ENCODE assay signal across 24 mouse cellular contexts in genomic region chr5:96682777-96683176, GRCm38 (mm10).
A peak's percentile ranks its signal among the peaks of the same experiment; 100 is the strongest.
DNase-seq lines count a peak whose midpoint lies in the region; ATAC-seq and TF ChIP-seq lines count a peak whose summit lies in the region.
"Had no signal": no experiment of that assay in that cellular context is flagged by ENCODE, and none has a peak within 500 bp of the region (broad histone marks: within the 10 kb centered on the region; RNA-seq: fewer than 3 reads in every experiment).

No protein-coding gene starts in this region.

- DNase-seq in heart, adult 11 months, result peak; percentile 29
- DNase-seq in heart, adult 2 months, result no peak
- DNase-seq in retina, embryonic 14.5 days (ENCODE audit: low spot score), result no peak
- no peak for DNase-seq in layer of hippocampus, adult 18-20 months (ENCODE audit: low spot score in 2 of 2)
- DNase-seq: adrenal gland, adult 8-10 months; adrenal gland, postnatal 25 days; cerebellum, adult 11-12 months; cerebellum, adult 8-10 months; cerebellum, postnatal 10 days; cerebellum, postnatal 36 days; embryo, embryonic 11 days; heart, adult 18-20 months; heart, postnatal 14 days; heart, postnatal 4 days had no signal

- H3K9ac ChIP-seq in heart, adult 2 months (ENCODE audit: low read depth, low read length), result no peak overlapping the region
- H3K9ac ChIP-seq: forebrain, embryonic 12.5 days; forebrain, embryonic 15.5 days; heart, embryonic 13.5 days; hindbrain, embryonic 14.5 days had no signal

- intact Hi-C loops in heart, adult 2 months (cut with DNase I), result loop anchor here (10.0 kb wide), 1 partner anchor 308 kb away; the partner anchor contains the start of gene Fras1

- H3K4me3 ChIP-seq in heart, adult 2 months, result no peak overlapping the region
- H3K4me3 ChIP-seq: erythroblast, embryonic 14.5 days; forebrain, embryonic 12.5 days; forebrain, embryonic 15.5 days; heart, embryonic 10.5 days; heart, embryonic 13.5 days had no signal

- TF ChIP-seq CTCF in heart, adult 2 months (IDR thresholded peaks at IDR 0.05), result no peak

- H3K79me2 ChIP-seq in heart, adult 2 months (replicated peaks; ENCODE audit: control insufficient read depth, insufficient read depth, low read length), result no peaks in the 10 kb centered on the region

- no peak for TF ChIP-seq POLR2A in heart, adult 2 months (IDR thresholded peaks at IDR 0.05; ENCODE audit: insufficient read depth, low read depth, low read length)

- no peaks in the 10 kb centered on the region for H3K27me3 ChIP-seq in heart, adult 2 months (ENCODE audit: control insufficient read depth, insufficient read depth, low read length)
- H3K27me3 ChIP-seq: forebrain, embryonic 12.5 days; forebrain, embryonic 15.5 days; heart, embryonic 13.5 days had no signal

- 53% methylated on average over 2 of the region's 2 CpGs for WGBS in heart, adult 2 months

- no peak overlapping the region for H3K27ac ChIP-seq in heart, adult 2 months
- H3K27ac ChIP-seq: forebrain, embryonic 12.5 days; forebrain, embryonic 15.5 days; heart, embryonic 10.5 days; heart, embryonic 13.5 days; hindbrain, embryonic 14.5 days; hindbrain, postnatal 0 days had no signal

- no peaks in the 10 kb centered on the region for H3K36me3 ChIP-seq in heart, adult 2 months (ENCODE audit: control insufficient read depth, insufficient read depth, low read length)
- H3K36me3 ChIP-seq: forebrain, embryonic 12.5 days; forebrain, embryonic 15.5 days had no signal

- no peaks in the 10 kb centered on the region for H3K4me1 ChIP-seq in heart, adult 2 months (ENCODE audit: control insufficient read depth, insufficient read depth, low read length)
- H3K4me1 ChIP-seq: forebrain, embryonic 12.5 days; forebrain, embryonic 15.5 days had no signal

- TF ChIP-seq EP300 in heart, adult 2 months (IDR thresholded peaks at IDR 0.05; ENCODE audit: insufficient read depth, low read depth, low read length), result no peak

- ATAC-seq in activated CD4-positive, CD25-positive, alpha-beta regulatory T cell, adult 4 months, result peak; percentile 91
- peak; percentile 92 for ATAC-seq in inflammation-experienced regulatory T-cells, adult 6 months
- ATAC-seq: forebrain, embryonic 15.5 days; hindbrain, postnatal 0 days; intestine, postnatal 0 days had no signal
